Mouse (Mus musculus) neural tube, embryonic 13.5 days (tissue): ENCODE results near the gene Fxn. TPM values are rescaled to one million over a fixed set of nuclear protein-coding genes. Genes with fewer than 3 reads are reported as not detected.

Experiments
- ATAC-seq: fragments of 200-750 bp; cut with Nextera tagmentation; 2 replicates; pipeline ENCODE4 v1.8.0; 2017; ENCODE audit warnings: low read depth, mild to moderate bottlenecking, moderate TSS enrichment, moderate library complexity
- H3K27ac ChIP-seq: fragments of 300-500 bp; sonication (generic); replicated peaks from 2 replicates; pipeline ENCODE4 v1.5.1; 2015; ENCODE audit warnings: moderate library complexity, mild to moderate bottlenecking, inconsistent platforms
- H3K27me3 ChIP-seq: fragments of 300-500 bp; sonication (generic); 2 replicates; pipeline ENCODE4 v1.6.1; 2015; ENCODE audit warnings: mild to moderate bottlenecking, inconsistent platforms
- H3K36me3 ChIP-seq: fragments of 300-500 bp; sonication (generic); 2 replicates; pipeline ENCODE4 v1.6.1; 2015; ENCODE audit warnings: mild to moderate bottlenecking, inconsistent platforms
- H3K4me1 ChIP-seq: fragments of 300-500 bp; sonication (generic); replicated peaks from 2 replicates; pipeline ENCODE4 v1.6.1; 2015; ENCODE audit warnings: inconsistent platforms
- H3K4me2 ChIP-seq: fragments of 300-500 bp; sonication (generic); 2 replicates; pipeline ENCODE4 v1.6.1; 2015; ENCODE audit warnings: inconsistent platforms, mild to moderate bottlenecking, moderate library complexity
- H3K4me3 ChIP-seq: fragments of 300-500 bp; sonication (generic); 2 replicates; pipeline ENCODE4 v1.5.1; 2015; ENCODE audit warnings: mild to moderate bottlenecking, inconsistent platforms
- H3K9ac ChIP-seq: fragments of 300-500 bp; sonication (generic); 2 replicates; pipeline ENCODE4 v1.6.1; 2015; ENCODE audit warnings: moderate library complexity, mild to moderate bottlenecking, inconsistent platforms
- H3K9me3 ChIP-seq: fragments of 300-500 bp; sonication (generic); 2 replicates; pipeline ENCODE4 v1.6.1; 2016; ENCODE audit warnings: inconsistent platforms
- WGBS: fragments of 180-500 bp; shearing (Covaris S2); methylation state at CpG from one replicate; pipeline ENCODE4 v1.1.7; 2015; 5-methylcytosine and 5-hydroxymethylcytosine counted together
- polyA plus RNA-seq: library from polyadenylated mRNA; unstranded; fragments of >200 nt; fragmentation: Nextera tagmentation; extraction: Ambion mirVana; gene quantifications from 2 replicates; pipeline ENCODE4 v1.2.1, GENCODE M21; 2015

Gene Fxn
- polyA plus RNA-seq, 1 experiment from 2014 or later, result 37.2 TPM

- Histone ChIP-seq H3K27me3 (peaks cover 11% of the 10 kb centered on the region; the same call in 1 of the 2 replicates), H3K4me3 (no peak overlapping the region), H3K36me3 (no peaks in the 10 kb centered on the region), H3K9ac (no peak overlapping the region), H3K27ac (no peak overlapping the region), H3K9me3 (no peaks in the 10 kb centered on the region), H3K4me1 (peaks cover 24% of the 10 kb centered on the region), H3K4me2 (no peak overlapping the region)
- ATAC-seq, result no peak
- WGBS, result 87% methylated on average over 4 of the region's 4 CpGs
Measured at GRCm38 (mm10) chr19:24315234-24315633, 34.8 kb upstream of the Fxn start.

- Histone ChIP-seq H3K36me3 (no peaks in the 10 kb centered on the region), H3K4me3 (no peak overlapping the region), H3K9me3 (no peaks in the 10 kb centered on the region), H3K4me2 (no peak overlapping the region), H3K27ac (no peak overlapping the region), H3K27me3 (peaks cover 11% of the 10 kb centered on the region; the same call in 1 of the 2 replicates), H3K4me1 (peaks cover 24% of the 10 kb centered on the region), H3K9ac (no peak overlapping the region)
- 91% methylated on average over 11 of the region's 11 CpGs for WGBS
- ATAC-seq, result no peak
Measured at GRCm38 (mm10) chr19:24314676-24315075, 34.3 kb upstream of the Fxn start.

GRCm38 (mm10) chr19:24312556-24313342 is 32.3 kb upstream of the Fxn start:
- Histone ChIP-seq H3K4me3 (no peak overlapping the region), H3K9ac (no peak overlapping the region), H3K27ac (no peak overlapping the region), H3K9me3 (no peaks in the 10 kb centered on the region), H3K27me3 (peaks cover 4% of the 10 kb centered on the region; the same call in 1 of the 2 replicates), H3K4me1 (peaks cover 32% of the 10 kb centered on the region), H3K4me2 (no peak overlapping the region), H3K36me3 (no peaks in the 10 kb centered on the region)
- no peak for ATAC-seq
- WGBS, result 29% methylated on average over 12 of the region's 12 CpGs

- H3K4me3 ChIP-seq, result no peak overlapping the region
Measured at GRCm38 (mm10) chr19:24312046-24312445, 31.6 kb upstream of the Fxn start.

GRCm38 (mm10) chr19:24308305-24308705 is 27.9 kb upstream of the Fxn start:
- H3K9ac ChIP-seq, result peak overlapping the region; percentile 35
- ATAC-seq, result 0 out of 2 replicates have a peak, but pooled peaks have one; percentile 32
- 1% methylated on average over 5 of the region's 5 CpGs for WGBS

More at GRCm38 (mm10) chr19:24312046-24312445, 31.6 kb upstream of the Fxn start:
- Histone ChIP-seq H3K9ac (no peak overlapping the region), H3K4me2 (no peak overlapping the region), H3K36me3 (no peaks in the 10 kb centered on the region), H3K9me3 (no peaks in the 10 kb centered on the region), H3K27me3 (peaks cover 4% of the 10 kb centered on the region; the same call in 1 of the 2 replicates), H3K27ac (no peak overlapping the region), H3K4me1 (peaks cover 34% of the 10 kb centered on the region)
- no peak for ATAC-seq
- WGBS, result 86% methylated on average over 5 of the region's 5 CpGs

GRCm38 (mm10) chr19:24307271-24308221 is 27.1 kb upstream of the Fxn start:
- 58% methylated on average over 13 of the region's 13 CpGs for WGBS
- Histone ChIP-seq H3K4me2 (no peak overlapping the region), H3K9ac (peak overlapping the region; percentile 35; the same call in 1 of the 2 replicates), H3K4me3 (no peak overlapping the region), H3K4me1 (peaks cover 13% of the 10 kb centered on the region), H3K27me3 (no peaks in the 10 kb centered on the region), H3K27ac (peak overlapping the region; percentile 52; the same call in 1 of the 2 replicates), H3K36me3 (no peaks in the 10 kb centered on the region), H3K9me3 (no peaks in the 10 kb centered on the region)
- no peak for ATAC-seq

More at GRCm38 (mm10) chr19:24308305-24308705, 27.9 kb upstream of the Fxn start:
- H3K27ac ChIP-seq, result peak overlapping the region; percentile 52; the same call in 1 of the 2 replicates
- H3K4me1 ChIP-seq, result peaks cover 19% of the 10 kb centered on the region
- no peak overlapping the region for H3K4me2 ChIP-seq
- H3K4me3 ChIP-seq, result no peak overlapping the region
- no peaks in the 10 kb centered on the region for H3K27me3 ChIP-seq
- H3K9me3 ChIP-seq, result no peaks in the 10 kb centered on the region
- no peaks in the 10 kb centered on the region for H3K36me3 ChIP-seq

- peaks cover 23% of the 10 kb centered on the region for H3K4me1 ChIP-seq
- ATAC-seq, result no peak
- H3K27me3 ChIP-seq, result no peaks in the 10 kb centered on the region
- H3K4me2 ChIP-seq, result no peak overlapping the region
- no peaks in the 10 kb centered on the region for H3K9me3 ChIP-seq
- no peak overlapping the region for H3K9ac ChIP-seq
- H3K27ac ChIP-seq, result no peak overlapping the region
- whole genome bisulfite sequencing, result 90% methylated on average over 5 of the region's 5 CpGs
- no peak overlapping the region for H3K4me3 ChIP-seq
- no peaks in the 10 kb centered on the region for H3K36me3 ChIP-seq
Measured at GRCm38 (mm10) chr19:24306351-24306750, 25.9 kb upstream of the Fxn start.

- Histone ChIP-seq H3K9ac (no peak overlapping the region), H3K4me3 (no peak overlapping the region), H3K27ac (no peak overlapping the region), H3K36me3 (no peaks in the 10 kb centered on the region), H3K9me3 (no peaks in the 10 kb centered on the region), H3K27me3 (no peaks in the 10 kb centered on the region), H3K4me2 (no peak overlapping the region), H3K4me1 (peaks cover 10% of the 10 kb centered on the region)
- WGBS, result 43% methylated on average over 10 of the region's 10 CpGs
- ATAC-seq, result no peak
Measured at GRCm38 (mm10) chr19:24302198-24302597, 21.8 kb upstream of the Fxn start.

- WGBS, result 20% methylated on average over 5 of the region's 5 CpGs
- H3K4me1 ChIP-seq, result peaks cover 10% of the 10 kb centered on the region
- ATAC-seq, result no peak
- no peak overlapping the region for H3K4me2 ChIP-seq
- no peak overlapping the region for H3K9ac ChIP-seq
- no peaks in the 10 kb centered on the region for H3K27me3 ChIP-seq
- H3K9me3 ChIP-seq, result no peaks in the 10 kb centered on the region
- H3K36me3 ChIP-seq, result no peaks in the 10 kb centered on the region
- H3K4me3 ChIP-seq, result no peak overlapping the region
- H3K27ac ChIP-seq, result no peak overlapping the region
Measured at GRCm38 (mm10) chr19:24301768-24302148, 21.4 kb upstream of the Fxn start.

GRCm38 (mm10) chr19:24300994-24301767 is 20.8 kb upstream of the Fxn start:
- peak overlapping the region; percentile 54 for H3K4me2 ChIP-seq
- H3K4me1 ChIP-seq, result peaks cover 10% of the 10 kb centered on the region
- H3K9ac ChIP-seq, result peak overlapping the region; percentile 34; the same call in 1 of the 2 replicates
- H3K9me3 ChIP-seq, result no peaks in the 10 kb centered on the region
- 6% methylated on average over 9 of the region's 9 CpGs for WGBS
- no peak overlapping the region for H3K27ac ChIP-seq
- H3K4me3 ChIP-seq, result peak overlapping the region; percentile 31
- peak; percentile 94 for ATAC-seq
- H3K27me3 ChIP-seq, result no peaks in the 10 kb centered on the region
- H3K36me3 ChIP-seq, result no peaks in the 10 kb centered on the region

GRCm38 (mm10) chr19:24293537-24293936 is 13.1 kb upstream of the Fxn start:
- no peak overlapping the region for H3K4me3 ChIP-seq
- H3K4me1 ChIP-seq, result no peaks in the 10 kb centered on the region
- no peaks in the 10 kb centered on the region for H3K36me3 ChIP-seq
- no peak for ATAC-seq
- 87% methylated on average over 5 of the region's 5 CpGs for WGBS
- H3K27me3 ChIP-seq, result no peaks in the 10 kb centered on the region
- H3K9me3 ChIP-seq, result no peaks in the 10 kb centered on the region
- no peak overlapping the region for H3K4me2 ChIP-seq
- H3K27ac ChIP-seq, result no peak overlapping the region
- no peak overlapping the region for H3K9ac ChIP-seq
